In genomic region chr1:168296290-168296689, GRCm38 (mm10) we compare ENCODE assay signal across 20 mouse cellular contexts.
DNase-seq lines count a peak whose midpoint lies in the region; ATAC-seq lines count a peak whose summit lies in the region.
"Had no signal": no experiment of that assay in that cellular context is flagged by ENCODE, and none has a peak within 500 bp of the region (broad histone marks: within the 10 kb centered on the region; RNA-seq: fewer than 3 reads in every experiment).

No protein-coding gene starts in this region.

- 53% methylated on average over 2 of the region's 2 CpGs for WGBS in forebrain, embryonic 12.5 days
- 35% methylated on average over 2 of the region's 2 CpGs for WGBS in forebrain, embryonic 15.5 days
- WGBS in kidney, embryonic 15.5 days: 39% methylated on average over 2 of the region's 2 CpGs
- WGBS in limb, embryonic 13.5 days: 27% methylated on average over 2 of the region's 2 CpGs

- H3K4me3 ChIP-seq in forebrain, embryonic 12.5 days (replicated peaks): no peak overlapping the region
- no peak overlapping the region for H3K4me3 ChIP-seq in forebrain, embryonic 15.5 days
- H3K4me3 ChIP-seq in kidney, embryonic 15.5 days (replicated peaks): no peak overlapping the region
- no peak overlapping the region for H3K4me3 ChIP-seq in limb, embryonic 13.5 days
- H3K4me3 ChIP-seq: embryonic facial prominence, embryonic 15.5 days; heart, embryonic 10.5 days; midbrain, embryonic 10.5 days; myocyte had no signal

- H3K9me3 ChIP-seq in forebrain, embryonic 12.5 days: no peaks in the 10 kb centered on the region
- no peaks in the 10 kb centered on the region for H3K9me3 ChIP-seq in forebrain, embryonic 15.5 days
- H3K9me3 ChIP-seq in kidney, embryonic 15.5 days (replicated peaks): no peaks in the 10 kb centered on the region
- H3K9me3 ChIP-seq in limb, embryonic 13.5 days: peaks cover 6% of the 10 kb centered on the region; the same call in 1 of the 2 replicates
- H3K9me3 ChIP-seq: embryonic facial prominence, embryonic 15.5 days; heart, embryonic 10.5 days; midbrain, embryonic 10.5 days had no signal

- no peak overlapping the region for H3K4me2 ChIP-seq in forebrain, embryonic 12.5 days
- H3K4me2 ChIP-seq in forebrain, embryonic 15.5 days (replicated peaks): no peak overlapping the region
- no peak overlapping the region for H3K4me2 ChIP-seq in kidney, embryonic 15.5 days
- H3K4me2 ChIP-seq in limb, embryonic 13.5 days (replicated peaks): no peak overlapping the region
- H3K4me2 ChIP-seq: embryonic facial prominence, embryonic 15.5 days; liver, embryonic 11.5 days had no signal

- no peak for ATAC-seq in forebrain, embryonic 12.5 days (ENCODE audit: low FRiP score)
- no peak for ATAC-seq in forebrain, embryonic 15.5 days (replicated peaks)
- ATAC-seq in kidney, embryonic 15.5 days (replicated peaks; ENCODE audit: low FRiP score): no peak
- ATAC-seq in limb, embryonic 13.5 days (ENCODE audit: low FRiP score, low read depth): peak; percentile 62

- DNase-seq in kidney, postnatal 14 days: no peak
- DNase-seq in adipocyte (ENCODE audit: low spot score): peak; percentile 7
- no peak for DNase-seq in thymus, postnatal 14 days
- no peak for DNase-seq in cerebellum, postnatal 36 days
- DNase-seq: adrenal gland, postnatal 14 days; cerebellum, adult 9-10 months; kidney, adult 9 months; kidney, postnatal 36 days; lung, adult 18-20 months; lung, postnatal 10 days; right cerebral cortex, postnatal 14 days had no signal

- H3K4me1 ChIP-seq in forebrain, embryonic 12.5 days: peaks cover 51% of the 10 kb centered on the region
- H3K4me1 ChIP-seq in forebrain, embryonic 15.5 days: peaks cover 49% of the 10 kb centered on the region
- peaks cover 47% of the 10 kb centered on the region for H3K4me1 ChIP-seq in kidney, embryonic 15.5 days
- peaks cover 34% of the 10 kb centered on the region for H3K4me1 ChIP-seq in limb, embryonic 13.5 days

- H3K27me3 ChIP-seq in forebrain, embryonic 12.5 days: no peaks in the 10 kb centered on the region
- no peaks in the 10 kb centered on the region for H3K27me3 ChIP-seq in forebrain, embryonic 15.5 days
- H3K27me3 ChIP-seq in kidney, embryonic 15.5 days: no peaks in the 10 kb centered on the region
- H3K27me3 ChIP-seq in limb, embryonic 13.5 days: peaks cover 61% of the 10 kb centered on the region
- H3K27me3 ChIP-seq: embryonic facial prominence, embryonic 15.5 days had no signal

- no peak overlapping the region for H3K9ac ChIP-seq in forebrain, embryonic 12.5 days
- no peak overlapping the region for H3K9ac ChIP-seq in forebrain, embryonic 15.5 days (replicated peaks)
- no peak overlapping the region for H3K9ac ChIP-seq in kidney, embryonic 15.5 days
- H3K9ac ChIP-seq in limb, embryonic 13.5 days: no peak overlapping the region
- H3K9ac ChIP-seq: embryonic facial prominence, embryonic 15.5 days had no signal

- no peaks in the 10 kb centered on the region for H3K36me3 ChIP-seq in forebrain, embryonic 12.5 days (replicated peaks)
- no peaks in the 10 kb centered on the region for H3K36me3 ChIP-seq in forebrain, embryonic 15.5 days
- peaks cover 13% of the 10 kb centered on the region for H3K36me3 ChIP-seq in kidney, embryonic 15.5 days
- H3K36me3 ChIP-seq in limb, embryonic 13.5 days: no peaks in the 10 kb centered on the region
- H3K36me3 ChIP-seq: embryonic facial prominence, embryonic 15.5 days had no signal

- H3K27ac ChIP-seq in forebrain, embryonic 12.5 days: 0 out of 2 replicates have a peak overlapping the region, but pooled peaks have one; percentile 5
- no peak overlapping the region for H3K27ac ChIP-seq in forebrain, embryonic 15.5 days (replicated peaks)
- H3K27ac ChIP-seq in kidney, embryonic 15.5 days: 0 out of 2 replicates have a peak overlapping the region, but pooled peaks have one; percentile 13
- no peak overlapping the region for H3K27ac ChIP-seq in limb, embryonic 13.5 days
- H3K27ac ChIP-seq: embryonic facial prominence, embryonic 15.5 days; heart, embryonic 10.5 days; midbrain, embryonic 10.5 days had no signal

Comparison
In these comparisons a context has a peak if more than half of its experiments do, and no peak if none do; other contexts are left out.
1. H3K27ac ChIP-seq: peak in forebrain, embryonic 12.5 days (single experiment) and kidney, embryonic 15.5 days (single experiment); none in forebrain, embryonic 15.5 days (single experiment) and limb, embryonic 13.5 days (single experiment).